Mouse (Mus musculus) embryonic facial prominence, embryonic 12.5 days (tissue): ENCODE results near the gene Adig. TPM values are rescaled to one million over a fixed set of nuclear protein-coding genes. Genes with fewer than 3 reads are reported as not detected.

Experiments used
- ATAC-seq: fragments of 200-750 bp; cut with Nextera tagmentation; 2 replicates; pipeline ENCODE4 v1.8.0; 2017; ENCODE audit not compliant: insufficient number of reproducible peaks, insufficient read depth, low FRiP score, low TSS enrichment
- H3K27ac ChIP-seq: fragments of 300-500 bp; sonication (generic); 2 replicates; pipeline ENCODE4 v1.5.1; 2016; ENCODE audit warnings: mild to moderate bottlenecking
- H3K27me3 ChIP-seq: fragments of 300-500 bp; sonication (generic); 2 replicates; pipeline ENCODE4 v1.6.1; 2016; ENCODE audit warnings: mild to moderate bottlenecking, moderate library complexity
- H3K36me3 ChIP-seq: fragments of 300-500 bp; sonication (generic); 2 replicates; pipeline ENCODE4 v1.6.1; 2016; ENCODE audit warnings: mild to moderate bottlenecking
- H3K4me1 ChIP-seq: fragments of 300-500 bp; sonication (generic); 2 replicates; pipeline ENCODE4 v1.6.1; 2016
- H3K4me2 ChIP-seq: fragments of 300-500 bp; sonication (generic); replicated peaks from 2 replicates; pipeline ENCODE4 v1.6.1; 2016; ENCODE audit warnings: mild to moderate bottlenecking, moderate library complexity
- H3K4me3 ChIP-seq: fragments of 300-500 bp; sonication (generic); 2 replicates; pipeline ENCODE4 v1.5.1; 2016; ENCODE audit warnings: mild to moderate bottlenecking
- H3K9ac ChIP-seq: fragments of 300-500 bp; sonication (generic); 2 replicates; pipeline ENCODE4 v1.6.1; 2016; ENCODE audit warnings: mild to moderate bottlenecking, moderate library complexity
- H3K9me3 ChIP-seq: fragments of 300-500 bp; sonication (generic); 2 replicates; pipeline ENCODE4 v1.6.1; 2016; ENCODE audit warnings: mild to moderate bottlenecking, moderate library complexity
- WGBS: fragments of 180-500 bp; shearing (Covaris S2); methylation state at CpG from one replicate; pipeline ENCODE4 v1.1.7; 2016; 5-methylcytosine and 5-hydroxymethylcytosine counted together
- polyA plus RNA-seq: library from polyadenylated mRNA; unstranded; fragments of >200 nt; fragmentation: Nextera tagmentation; extraction: Ambion mirVana; gene quantifications from 2 replicates; pipeline ENCODE4 v1.2.1, GENCODE M21; 2016

Adig gene
- polyA plus RNA-seq: not detected in 2 replicates

GRCm38 (mm10) chr2:158501836-158502812, at the start of gene Adig:
Adig (plus strand) TSS chr2:158502612.
- WGBS: 70% methylated on average over 11 of the region's 11 CpGs
- ATAC-seq: no peak

GRCm38 (mm10) chr2:158456451-158456850, 46.0 kb upstream of the Adig start:
- no peaks in the 10 kb centered on the region for H3K9me3 ChIP-seq
- no peaks in the 10 kb centered on the region for H3K4me1 ChIP-seq
- ATAC-seq: no peak
- H3K27ac ChIP-seq: no peak overlapping the region
- no peaks in the 10 kb centered on the region for H3K27me3 ChIP-seq
- H3K36me3 ChIP-seq: peaks cover 48% of the 10 kb centered on the region
- no peak overlapping the region for H3K9ac ChIP-seq
- no peak overlapping the region for H3K4me3 ChIP-seq
- 96% methylated on average over 4 of the region's 4 CpGs for WGBS
- no peak overlapping the region for H3K4me2 ChIP-seq

More at GRCm38 (mm10) chr2:158501836-158502812, at the start of gene Adig:
- Histone ChIP-seq H3K4me2 (no peak within 1 kb of the TSS), H3K27me3 (no peaks in the 10 kb centered on the region), H3K36me3 (peaks cover 15% of the 10 kb centered on the region), H3K4me1 (no peaks in the 10 kb centered on the region), H3K9me3 (no peaks in the 10 kb centered on the region), H3K27ac (no peak within 1 kb of the TSS), H3K4me3 (no peak within 1 kb of the TSS), H3K9ac (no peak within 1 kb of the TSS)

GRCm38 (mm10) chr2:158457610-158458009, 44.8 kb upstream of the Adig start:
- Histone ChIP-seq H3K27me3 (no peaks in the 10 kb centered on the region), H3K9me3 (no peaks in the 10 kb centered on the region), H3K27ac (no peak overlapping the region), H3K4me1 (no peaks in the 10 kb centered on the region), H3K4me2 (no peak overlapping the region), H3K36me3 (peaks cover 53% of the 10 kb centered on the region), H3K4me3 (no peak overlapping the region), H3K9ac (no peak overlapping the region)
- no peak for ATAC-seq
- 96% methylated on average over 1 of the region's 1 CpGs for WGBS

- ATAC-seq: no peak
- no peaks in the 10 kb centered on the region for H3K9me3 ChIP-seq
- WGBS: 53% methylated on average over 1 of the region's 1 CpGs
- H3K36me3 ChIP-seq: peaks cover 65% of the 10 kb centered on the region
- no peak overlapping the region for H3K4me3 ChIP-seq
- H3K9ac ChIP-seq: no peak overlapping the region
- no peaks in the 10 kb centered on the region for H3K4me1 ChIP-seq
- H3K27ac ChIP-seq: no peak overlapping the region
- H3K27me3 ChIP-seq: no peaks in the 10 kb centered on the region
- H3K4me2 ChIP-seq: no peak overlapping the region
Measured at GRCm38 (mm10) chr2:158462450-158462849, 40.0 kb upstream of the Adig start.

GRCm38 (mm10) chr2:158474159-158474558, 28.3 kb upstream of the Adig start:
- Histone ChIP-seq H3K9me3 (no peaks in the 10 kb centered on the region), H3K36me3 (peaks cover 42% of the 10 kb centered on the region), H3K27ac (no peak overlapping the region), H3K4me2 (no peak overlapping the region), H3K4me1 (no peaks in the 10 kb centered on the region), H3K9ac (no peak overlapping the region), H3K4me3 (no peak overlapping the region), H3K27me3 (no peaks in the 10 kb centered on the region)
- 95% methylated on average over 1 of the region's 1 CpGs for WGBS
- no peak for ATAC-seq

- no peaks in the 10 kb centered on the region for H3K27me3 ChIP-seq
- 86% methylated on average over 3 of the region's 3 CpGs for WGBS
- no peak for ATAC-seq
- no peak overlapping the region for H3K9ac ChIP-seq
- no peaks in the 10 kb centered on the region for H3K4me1 ChIP-seq
- H3K27ac ChIP-seq: no peak overlapping the region
- H3K36me3 ChIP-seq: peaks cover 60% of the 10 kb centered on the region
- H3K9me3 ChIP-seq: no peaks in the 10 kb centered on the region
- no peak overlapping the region for H3K4me3 ChIP-seq
- no peak overlapping the region for H3K4me2 ChIP-seq
Measured at GRCm38 (mm10) chr2:158477640-158478039, 24.8 kb upstream of the Adig start.

GRCm38 (mm10) chr2:158498457-158498856, 4.0 kb upstream of the Adig start:
- Histone ChIP-seq H3K4me1 (no peaks in the 10 kb centered on the region), H3K27ac (no peak overlapping the region), H3K9me3 (no peaks in the 10 kb centered on the region), H3K9ac (no peak overlapping the region), H3K4me2 (no peak overlapping the region), H3K4me3 (no peak overlapping the region), H3K27me3 (no peaks in the 10 kb centered on the region), H3K36me3 (peaks cover 48% of the 10 kb centered on the region)
- 84% methylated on average over 5 of the region's 5 CpGs for WGBS
- no peak for ATAC-seq

- Histone ChIP-seq H3K9me3 (no peaks in the 10 kb centered on the region), H3K27ac (no peak overlapping the region), H3K9ac (no peak overlapping the region), H3K27me3 (no peaks in the 10 kb centered on the region), H3K4me2 (no peak overlapping the region), H3K4me1 (no peaks in the 10 kb centered on the region), H3K4me3 (no peak overlapping the region), H3K36me3 (peaks cover 7% of the 10 kb centered on the region; the same call in 1 of the 2 replicates)
- WGBS: 85% methylated on average over 7 of the region's 7 CpGs
- ATAC-seq: no peak
Measured at GRCm38 (mm10) chr2:158503226-158503625, 814 bp downstream of the Adig start.

GRCm38 (mm10) chr2:158503671-158504070, 1.3 kb downstream of the Adig start:
- H3K27ac ChIP-seq: no peak overlapping the region
- H3K4me2 ChIP-seq: no peak overlapping the region
- no peaks in the 10 kb centered on the region for H3K4me1 ChIP-seq
- no peak overlapping the region for H3K4me3 ChIP-seq
- H3K36me3 ChIP-seq: peaks cover 4% of the 10 kb centered on the region; the same call in 1 of the 2 replicates
- 64% methylated on average over 4 of the region's 4 CpGs for WGBS
- H3K9me3 ChIP-seq: no peaks in the 10 kb centered on the region
- no peak overlapping the region for H3K9ac ChIP-seq
- H3K27me3 ChIP-seq: no peaks in the 10 kb centered on the region
- ATAC-seq: no peak

GRCm38 (mm10) chr2:158506475-158506874, 4.1 kb downstream of the Adig start:
- H3K4me1 ChIP-seq: no peaks in the 10 kb centered on the region
- ATAC-seq: no peak
- no peak overlapping the region for H3K4me2 ChIP-seq
- no peaks in the 10 kb centered on the region for H3K9me3 ChIP-seq
- no peak overlapping the region for H3K27ac ChIP-seq
- no peaks in the 10 kb centered on the region for H3K27me3 ChIP-seq
- WGBS: 83% methylated on average over 5 of the region's 5 CpGs
- H3K4me3 ChIP-seq: no peak overlapping the region
- H3K36me3 ChIP-seq: no peaks in the 10 kb centered on the region
- H3K9ac ChIP-seq: no peak overlapping the region

GRCm38 (mm10) chr2:158507046-158507445, 4.6 kb downstream of the Adig start:
- H3K4me1 ChIP-seq: no peaks in the 10 kb centered on the region

GRCm38 (mm10) chr2:158510665-158511064, 8.3 kb downstream of the Adig start:
- H3K4me3 ChIP-seq: no peak overlapping the region
- H3K27me3 ChIP-seq: no peaks in the 10 kb centered on the region
- H3K27ac ChIP-seq: no peak overlapping the region
- WGBS: 73% methylated on average over 6 of the region's 6 CpGs
- no peak for ATAC-seq
- H3K4me2 ChIP-seq: no peak overlapping the region
- H3K36me3 ChIP-seq: no peaks in the 10 kb centered on the region
- no peak overlapping the region for H3K9ac ChIP-seq
- no peaks in the 10 kb centered on the region for H3K4me1 ChIP-seq
- no peaks in the 10 kb centered on the region for H3K9me3 ChIP-seq

More at GRCm38 (mm10) chr2:158507046-158507445, 4.6 kb downstream of the Adig start:
- Histone ChIP-seq H3K27ac (no peak overlapping the region), H3K4me3 (no peak overlapping the region), H3K27me3 (no peaks in the 10 kb centered on the region), H3K36me3 (no peaks in the 10 kb centered on the region), H3K4me2 (no peak overlapping the region), H3K9ac (no peak overlapping the region), H3K9me3 (no peaks in the 10 kb centered on the region)
- 94% methylated on average over 10 of the region's 10 CpGs for WGBS
- no peak for ATAC-seq
